Mouse (Mus musculus): ENCODE results near the gene Smtnl1. TPM values are rescaled to one million over a fixed set of nuclear protein-coding genes. Genes with fewer than 3 reads are reported as not detected.

The Smtnl1 gene
- polyA plus RNA-seq, 2 experiments, result 0.23 to 0.38 TPM

DNA sequence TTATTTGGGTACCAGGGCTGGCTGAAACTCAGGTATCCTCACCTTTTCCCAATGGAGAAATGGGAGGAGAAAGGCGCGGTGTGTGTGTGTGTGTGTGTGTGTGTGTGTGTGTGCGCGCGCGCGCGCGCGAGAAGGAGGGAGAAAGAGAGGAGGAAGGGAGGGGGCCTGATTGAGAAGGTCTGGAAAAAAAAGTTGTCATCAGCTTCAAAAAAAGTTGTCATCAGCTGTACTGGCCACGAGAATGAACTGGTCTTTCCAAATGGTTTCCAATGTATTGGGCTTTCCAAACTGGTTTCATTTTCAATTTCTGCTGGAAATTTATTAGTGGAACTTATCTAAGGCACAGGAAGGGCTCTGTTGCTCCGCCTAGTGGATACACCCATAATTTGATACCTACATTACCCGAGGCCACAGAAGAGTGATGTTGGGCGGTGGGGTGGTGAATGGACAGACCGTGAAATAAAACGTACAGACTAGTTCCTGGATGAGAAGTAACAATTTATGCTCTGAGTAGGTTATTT lies 23.4 kb downstream of the Smtnl1 start:
- ATAC-seq (ENCODE audit: insufficient read depth), result peak; percentile 66

DNA sequence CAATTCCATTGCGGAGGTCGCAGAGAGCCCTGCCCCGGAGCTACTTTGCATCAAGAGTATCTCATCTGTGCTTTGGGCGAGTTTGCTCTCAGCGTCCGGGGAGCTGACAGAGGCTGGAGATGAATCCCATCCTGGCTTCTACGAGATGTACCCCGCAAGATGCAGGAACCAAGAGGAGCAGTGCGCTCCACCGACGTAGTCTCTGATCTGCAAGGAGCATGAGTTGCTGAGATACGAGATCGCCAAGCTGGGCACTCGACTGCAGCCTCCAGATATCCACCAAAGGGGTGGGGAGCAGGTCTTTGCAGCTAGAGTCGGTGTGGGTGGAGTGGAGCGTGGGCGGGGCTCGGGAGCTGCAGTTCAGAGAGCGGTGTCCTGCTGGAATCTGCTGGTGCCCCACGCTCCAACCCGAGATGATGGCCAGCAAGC lies 23.9 kb downstream of the Smtnl1 start, which contains the start of gene Ube2l6:
TSS of gene Ube2l6 (plus strand) at position 336 of the 429 bp plus-strand sequence.
- Histone ChIP-seq H3K9me3 (ENCODE audit: control insufficient read depth, low read length) (no peaks in the 10 kb centered on the region), H3K27ac (peak within 1 kb of the TSS; percentile 97), H3K4me3 (ENCODE audit: insufficient read depth in 1 of 2, low read depth in 2 of 2, low read length in 2 of 2) (peak within 1 kb of the TSS; percentile 83 to 84), H3K27me3 (ENCODE audit: control insufficient read depth, insufficient read depth, low read length) (no peaks in the 10 kb centered on the region), H3K9ac (replicated peaks) (peak within 1 kb of the TSS; percentile 88), H3K4me1 (replicated peaks; ENCODE audit: control insufficient read depth in 2 of 2, insufficient read depth in 2 of 2, low read length in 1 of 2) (peaks cover 25 to 36% of the 10 kb centered on the region in 2 experiments), H3K36me3 (replicated peaks; ENCODE audit: control insufficient read depth, insufficient read depth, low read depth) (peaks cover 19% of the 10 kb centered on the region), H3K4me2 (ENCODE audit: low read depth) (peak within 1 kb of the TSS; percentile 95)
- under 1% methylated on average over 21 of the region's 21 CpGs for WGBS (ENCODE audit: insufficient replicate concordance)
- peak; percentile 91 for ATAC-seq (ENCODE audit: insufficient read depth)
- DNase-seq (ENCODE audit: low read depth in 3 of 3, low spot score in 3 of 3), result peak; percentile 95 to 96 (median 95)
- TF ChIP-seq EP300 (IDR thresholded peaks at IDR 0.05; ENCODE audit: low read depth) (peak; percentile 93), CTCF (IDR thresholded peaks at IDR 0.05; ENCODE audit: low read depth) (no peak)

More for the DNA sequence above, 23.4 kb downstream of the Smtnl1 start:
- H3K36me3 ChIP-seq (replicated peaks; ENCODE audit: control insufficient read depth, insufficient read depth, low read depth), result peaks cover 25% of the 10 kb centered on the region
- no peaks in the 10 kb centered on the region for H3K9me3 ChIP-seq (ENCODE audit: control insufficient read depth, low read length)
- WGBS (ENCODE audit: insufficient replicate concordance), result under 1% methylated on average over 16 of the region's 16 CpGs
- peak overlapping the region; percentile 97 for H3K27ac ChIP-seq
- H3K4me1 ChIP-seq (replicated peaks; ENCODE audit: control insufficient read depth in 2 of 2, insufficient read depth in 2 of 2, low read length in 1 of 2), result peaks cover 21 to 32% of the 10 kb centered on the region in 2 experiments
- TF ChIP-seq CTCF (IDR thresholded peaks at IDR 0.05; ENCODE audit: low read depth) (peak; percentile 83), EP300 (IDR thresholded peaks at IDR 0.05; ENCODE audit: low read depth) (peak; percentile 13)
- peak; percentile 82 to 84 (median 83) for DNase-seq (ENCODE audit: low read depth in 3 of 3, low spot score in 3 of 3)
- peak overlapping the region; percentile 95 for H3K4me2 ChIP-seq (ENCODE audit: low read depth)
- H3K27me3 ChIP-seq (ENCODE audit: control insufficient read depth, insufficient read depth, low read length), result no peaks in the 10 kb centered on the region
- peak overlapping the region; percentile 83 to 84 for H3K4me3 ChIP-seq (ENCODE audit: insufficient read depth in 1 of 2, low read depth in 2 of 2, low read length in 2 of 2)
- H3K9ac ChIP-seq (replicated peaks), result peak overlapping the region; percentile 88

DNA sequence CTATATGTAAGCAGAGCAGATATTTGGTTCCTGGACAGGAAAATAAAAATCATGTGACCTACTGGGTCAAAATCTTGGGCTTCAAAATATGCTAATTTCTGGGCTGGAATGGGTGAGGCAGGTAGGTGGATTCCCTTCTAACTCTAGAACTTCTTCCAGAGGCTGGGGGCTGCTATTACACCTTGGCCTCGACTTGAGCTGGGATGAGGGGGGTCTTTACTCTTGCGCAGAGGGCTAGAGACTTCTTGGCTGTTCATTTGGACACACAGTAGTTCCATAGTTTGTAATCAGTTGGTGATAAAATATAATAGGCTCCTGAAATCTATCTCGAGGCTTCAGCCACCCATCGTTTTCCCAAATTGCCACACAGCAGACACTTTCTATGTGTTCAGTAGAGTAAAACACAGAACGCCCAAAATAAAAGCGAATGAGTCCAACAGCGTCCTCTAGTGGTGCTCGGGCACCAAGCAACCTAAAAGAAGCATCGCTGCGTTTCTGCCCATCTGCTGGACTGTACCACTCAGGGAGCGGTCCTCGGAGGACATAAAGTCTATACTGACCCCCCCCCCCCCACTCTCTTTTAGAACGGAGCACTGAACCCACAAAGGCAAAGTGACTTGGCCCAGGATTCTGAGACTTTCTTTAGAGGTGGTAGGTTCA lies 24.5 kb downstream of the Smtnl1 start:
- ATAC-seq (ENCODE audit: insufficient read depth) (peak; percentile 66), DNase-seq (ENCODE audit: low read depth in 3 of 3, low spot score in 3 of 3) (peak; percentile 76 to 84 (median 79))
- H3K4me3 ChIP-seq (ENCODE audit: insufficient read depth in 1 of 2, low read depth in 2 of 2, low read length in 2 of 2), result peak overlapping the region; percentile 83 to 84
- H3K4me2 ChIP-seq (ENCODE audit: low read depth), result peak overlapping the region; percentile 95
- H3K36me3 ChIP-seq (replicated peaks; ENCODE audit: control insufficient read depth, insufficient read depth, low read depth), result peaks cover 13% of the 10 kb centered on the region
- peak overlapping the region; percentile 88 for H3K9ac ChIP-seq (replicated peaks)
- H3K27me3 ChIP-seq (ENCODE audit: control insufficient read depth, insufficient read depth, low read length), result no peaks in the 10 kb centered on the region
- no peaks in the 10 kb centered on the region for H3K9me3 ChIP-seq (ENCODE audit: control insufficient read depth, low read length)
- H3K27ac ChIP-seq, result peak overlapping the region; percentile 97
- WGBS (ENCODE audit: insufficient replicate concordance), result 10% methylated on average over 13 of the region's 13 CpGs
- H3K4me1 ChIP-seq (replicated peaks; ENCODE audit: control insufficient read depth in 2 of 2, insufficient read depth in 2 of 2, low read length in 1 of 2), result peaks cover 30 to 41% of the 10 kb centered on the region in 2 experiments
- TF ChIP-seq EP300 (IDR thresholded peaks at IDR 0.05; ENCODE audit: low read depth) (no peak), CTCF (IDR thresholded peaks at IDR 0.05; ENCODE audit: low read depth) (peak; percentile 96)

DNA sequence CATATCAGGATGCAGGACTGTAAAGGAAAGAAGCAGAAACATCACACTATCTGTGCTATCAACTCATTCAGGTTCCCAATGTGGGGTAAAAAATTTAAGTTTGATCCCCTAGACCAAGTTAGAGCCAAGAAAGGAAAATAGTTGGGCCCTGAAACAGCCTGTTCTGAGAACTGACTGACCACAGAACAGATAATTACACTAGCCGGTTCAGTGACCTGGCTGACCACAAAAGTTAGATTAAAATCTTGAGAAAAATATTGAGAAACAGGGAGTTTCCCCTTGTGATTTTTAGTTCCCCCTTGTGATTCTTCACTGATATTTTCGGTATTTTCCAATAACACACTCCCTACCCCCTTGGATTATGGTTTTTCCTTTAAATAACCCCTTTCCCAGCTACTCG lies 28.6 kb downstream of the Smtnl1 start:
- Histone ChIP-seq H3K36me3 (replicated peaks; ENCODE audit: control insufficient read depth, insufficient read depth, low read depth) (no peaks in the 10 kb centered on the region), H3K4me3 (ENCODE audit: insufficient read depth in 1 of 2, low read depth in 2 of 2, low read length in 2 of 2) (no peak overlapping the region), H3K9me3 (ENCODE audit: control insufficient read depth, low read length) (no peaks in the 10 kb centered on the region), H3K4me2 (ENCODE audit: low read depth) (peak overlapping the region; percentile 41; the same call in 1 of the 2 replicates), H3K27ac (peak overlapping the region; percentile 70), H3K27me3 (ENCODE audit: control insufficient read depth, insufficient read depth, low read length) (peaks cover 2% of the 10 kb centered on the region; the same call in 1 of the 2 replicates), H3K9ac (replicated peaks) (no peak overlapping the region), H3K4me1 (replicated peaks; ENCODE audit: control insufficient read depth in 2 of 2, insufficient read depth in 2 of 2, low read length in 1 of 2) (peaks cover 23 to 26% of the 10 kb centered on the region in 2 experiments)
- ATAC-seq (ENCODE audit: insufficient read depth), result no peak
- DNase-seq (ENCODE audit: low read depth in 3 of 3, low spot score in 3 of 3), result no peak
- TF ChIP-seq EP300 (IDR thresholded peaks at IDR 0.05; ENCODE audit: low read depth), result no peak
- no peak for TF ChIP-seq CTCF (IDR thresholded peaks at IDR 0.05; ENCODE audit: low read depth)
- WGBS (ENCODE audit: insufficient replicate concordance), result 50% methylated on average over 3 of the region's 3 CpGs

- Histone ChIP-seq H3K9me3 (ENCODE audit: control insufficient read depth, low read length) (no peaks in the 10 kb centered on the region), H3K4me2 (ENCODE audit: low read depth) (peak overlapping the region; percentile 41), H3K36me3 (replicated peaks; ENCODE audit: control insufficient read depth, insufficient read depth, low read depth) (no peaks in the 10 kb centered on the region), H3K27ac (peak overlapping the region; percentile 70), H3K27me3 (ENCODE audit: control insufficient read depth, insufficient read depth, low read length) (peaks cover 3% of the 10 kb centered on the region), H3K4me1 (replicated peaks; ENCODE audit: control insufficient read depth in 2 of 2, insufficient read depth in 2 of 2, low read length in 1 of 2) (peaks cover 28 to 30% of the 10 kb centered on the region in 2 experiments), H3K4me3 (ENCODE audit: insufficient read depth in 1 of 2, low read depth in 2 of 2, low read length in 2 of 2) (no peak overlapping the region), H3K9ac (replicated peaks) (no peak overlapping the region; the same call in 1 of the 2 replicates)
- ATAC-seq (ENCODE audit: insufficient read depth), result peak; percentile 68
- DNase-seq (ENCODE audit: low read depth in 3 of 3, low spot score in 3 of 3), result peak in 2 of 3 experiments; percentile 59
- 41% methylated on average over 3 of the region's 3 CpGs for WGBS (ENCODE audit: insufficient replicate concordance)
- TF ChIP-seq CTCF (IDR thresholded peaks at IDR 0.05; ENCODE audit: low read depth) (no peak), EP300 (IDR thresholded peaks at IDR 0.05; ENCODE audit: low read depth) (peak; percentile 81)
Measured at GRCm38 (mm10) chr2:84793154-84793553, 29.3 kb downstream of the Smtnl1 start.

Data from liver, embryonic 14.5 days (tissue).